ENCODE assay signal across 27 mouse cellular contexts in the genomic region with DNA sequence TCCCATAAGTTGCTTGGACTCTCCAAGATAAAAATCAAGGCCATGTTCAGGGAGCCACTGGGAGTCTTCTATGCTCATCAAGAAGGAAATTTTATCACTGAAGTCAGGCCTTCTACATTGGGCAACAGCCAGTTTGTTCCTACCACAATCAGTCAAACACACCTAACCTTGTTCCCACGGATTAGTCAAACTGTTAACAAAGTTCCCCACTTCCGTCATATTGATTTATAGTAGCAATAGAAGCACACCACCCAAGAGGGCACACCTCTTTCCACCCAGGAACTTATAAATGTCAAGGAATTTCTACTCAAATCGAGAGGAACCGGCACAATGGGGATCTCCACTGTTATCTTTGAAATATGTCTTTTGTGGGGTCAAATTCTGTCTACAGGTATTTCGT. TPM values are rescaled to one million over a fixed set of nuclear protein-coding genes. Genes with fewer than 3 reads are reported as not detected.
"Had no signal": no experiment of that assay in that cellular context is flagged by ENCODE, and none has a peak within 500 bp of the region (broad histone marks: within the 10 kb centered on the region; RNA-seq: fewer than 3 reads in every experiment).

A gene (plus strand): TSS at position 299 of the 400 bp plus-strand sequence.

- H3K4me3 ChIP-seq: limb, embryonic 12.5 days; limb, embryonic 15.5 days; megakaryocyte, embryonic 14.5 days; midbrain, embryonic 10.5 days; midbrain, embryonic 13.5 days; myocyte; neural tube, embryonic 13.5 days had no signal

- H3K9ac ChIP-seq: limb, embryonic 12.5 days; limb, embryonic 15.5 days; liver, embryonic 14.5 days; liver, postnatal 0 days; lung, embryonic 14.5 days; midbrain, embryonic 13.5 days; neural tube, embryonic 13.5 days had no signal

- H3K36me3 ChIP-seq: limb, embryonic 12.5 days; limb, embryonic 15.5 days; midbrain, embryonic 10.5 days; midbrain, embryonic 13.5 days; neural tube, embryonic 13.5 days had no signal

- H3K4me2 ChIP-seq: limb, embryonic 12.5 days; limb, embryonic 15.5 days; liver, embryonic 11.5 days; lung, embryonic 14.5 days; midbrain, embryonic 13.5 days; neural tube, embryonic 13.5 days had no signal

- ATAC-seq: hindbrain, embryonic 16.5 days; liver, postnatal 0 days; midbrain, embryonic 13.5 days; midbrain, embryonic 16.5 days had no signal

- H3K4me1 ChIP-seq: limb, embryonic 12.5 days; limb, embryonic 15.5 days; megakaryocyte, embryonic 14.5 days; midbrain, embryonic 13.5 days; neural tube, embryonic 13.5 days had no signal

- H3K27ac ChIP-seq: kidney, postnatal 0 days; limb, embryonic 12.5 days; limb, embryonic 15.5 days; liver, embryonic 14.5 days; midbrain, embryonic 10.5 days; midbrain, embryonic 13.5 days; neural tube, embryonic 13.5 days had no signal

- H3K9me3 ChIP-seq: limb, embryonic 12.5 days; limb, embryonic 15.5 days; megakaryocyte, embryonic 14.5 days; midbrain, embryonic 10.5 days; midbrain, embryonic 13.5 days; neural tube, embryonic 13.5 days had no signal

- H3K27me3 ChIP-seq: limb, embryonic 12.5 days; limb, embryonic 15.5 days; midbrain, embryonic 13.5 days; neural tube, embryonic 13.5 days had no signal

- DNase-seq: kidney, adult 18-20 months; kidney, adult 9 months; kidney, postnatal 25 days; left cerebral cortex, postnatal 4 days; liver, postnatal 0 days; lung, embryonic 14.5 days; lung, postnatal 10 days; lung, postnatal 36 days; thymus, adult 2 months; thymus, postnatal 25 days had no signal

RNA-seq across cellular contexts. Expression of the gene that starts here (rescaled TPM):
- total RNA-seq: layer of hippocampus, adult 8-10 months; layer of hippocampus, postnatal 14 days; left cerebral cortex, postnatal 14 days; monocyte, adult 5-6 weeks; neutrophil, adult 5-6 weeks had no signal
- polyA plus RNA-seq: hindbrain, embryonic 16.5 days; kidney, postnatal 0 days; limb, embryonic 12.5 days; liver, embryonic 11.5 days; liver, embryonic 14.5 days; lung, embryonic 14.5 days; midbrain, embryonic 10.5 days; midbrain, embryonic 13.5 days; midbrain, embryonic 16.5 days; myocyte; neural tube, embryonic 13.5 days had no signal
